In genomic region chr12:53125286-53125685, GRCm38 (mm10) we compare ENCODE assay signal across 13 mouse cellular contexts.
DNase-seq lines count a peak whose midpoint lies in the region; ATAC-seq and TF ChIP-seq lines count a peak whose summit lies in the region.
"Had no signal": no experiment of that assay in that cellular context is flagged by ENCODE, and none has a peak within 500 bp of the region (broad histone marks: within the 10 kb centered on the region; RNA-seq: fewer than 3 reads in every experiment).

No protein-coding gene starts in this region.

- H3K27me3 ChIP-seq in forebrain, postnatal 0 days (ENCODE audit: insufficient read depth, low read length) = no peaks in the 10 kb centered on the region
- no peaks in the 10 kb centered on the region for H3K27me3 ChIP-seq in midbrain, embryonic 14.5 days (ENCODE audit: control insufficient read depth, insufficient read depth, low read length)
- H3K27me3 ChIP-seq: heart, embryonic 15.5 days; stomach, embryonic 15.5 days had no signal

- TF ChIP-seq POLR2A in brain, embryonic 14.5 days (IDR thresholded peaks at IDR 0.05; ENCODE audit: borderline replicate concordance, extremely low read depth, insufficient read depth, insufficient read length, poor library complexity, severe bottlenecking) = no peak

- H3K4me3 ChIP-seq in forebrain, postnatal 0 days (ENCODE audit: low read depth, low read length) = no peak overlapping the region
- no peak overlapping the region for H3K4me3 ChIP-seq in midbrain, embryonic 14.5 days (replicated peaks; ENCODE audit: low read depth, low read length)
- H3K4me3 ChIP-seq: heart, embryonic 15.5 days; stomach, embryonic 15.5 days had no signal

- WGBS in forebrain, postnatal 0 days = 22% methylated on average over 4 of the region's 4 CpGs
- WGBS in midbrain, embryonic 14.5 days = 76% methylated on average over 4 of the region's 4 CpGs

- no peak overlapping the region for H3K9ac ChIP-seq in forebrain, postnatal 0 days
- H3K9ac ChIP-seq in midbrain, embryonic 14.5 days (replicated peaks; ENCODE audit: low read length) = no peak overlapping the region
- H3K9ac ChIP-seq: heart, embryonic 15.5 days; liver, postnatal 0 days; stomach, embryonic 15.5 days had no signal

- ATAC-seq in forebrain, postnatal 0 days = no peak
- no peak for ATAC-seq in midbrain, embryonic 14.5 days (ENCODE audit: low FRiP score, low TSS enrichment)
- ATAC-seq: inflammation-experienced regulatory T-cells, adult 6 months; liver, postnatal 0 days; Patski had no signal

- H3K9me3 ChIP-seq in forebrain, postnatal 0 days (ENCODE audit: low read length) = no peaks in the 10 kb centered on the region
- H3K9me3 ChIP-seq in midbrain, embryonic 14.5 days (ENCODE audit: control insufficient read depth, low read length) = 0 out of 2 replicates have a peak, but pooled peaks cover 3% of the 10 kb centered on the region
- H3K9me3 ChIP-seq: heart, embryonic 15.5 days; stomach, embryonic 15.5 days had no signal

- DNase-seq in heart, adult 11 months = peak; percentile 37
- no peak for DNase-seq in heart, postnatal 36 days
- peak; percentile 76 for DNase-seq in brain, embryonic 14.5 days (ENCODE audit: low read depth)
- DNase-seq in forebrain, postnatal 0 days = no peak
- no peak for DNase-seq in midbrain, embryonic 14.5 days
- DNase-seq in retina, postnatal 1 day = no peak
- DNase-seq in kidney, adult 18-20 months = no peak
- DNase-seq: cerebellum, postnatal 25 days; liver, postnatal 0 days had no signal

- H3K4me1 ChIP-seq in forebrain, postnatal 0 days (ENCODE audit: insufficient read depth) = peaks cover 14% of the 10 kb centered on the region; the same call in 1 of the 2 replicates
- peaks cover 18% of the 10 kb centered on the region; the same call in 1 of the 2 replicates for H3K4me1 ChIP-seq in midbrain, embryonic 14.5 days (ENCODE audit: control insufficient read depth, insufficient read depth, low read length)
- H3K4me1 ChIP-seq: stomach, embryonic 15.5 days had no signal

- peak overlapping the region; percentile 21; the same call in 1 of the 2 replicates for H3K27ac ChIP-seq in forebrain, postnatal 0 days (ENCODE audit: low read depth, low read length)
- H3K27ac ChIP-seq in midbrain, embryonic 14.5 days (replicated peaks; ENCODE audit: low read depth, low read length) = peak overlapping the region; percentile 53; the same call in 1 of the 2 replicates
- H3K27ac ChIP-seq: stomach, embryonic 15.5 days had no signal

- intact Hi-C loops in heart, postnatal 36 days (cut with DNase I) = no loop called here

- H3K36me3 ChIP-seq in forebrain, postnatal 0 days (ENCODE audit: insufficient read depth) = no peaks in the 10 kb centered on the region; the same call in 1 of the 2 replicates
- H3K36me3 ChIP-seq in midbrain, embryonic 14.5 days (ENCODE audit: control insufficient read depth, insufficient read depth, low read length) = no peaks in the 10 kb centered on the region
- H3K36me3 ChIP-seq: stomach, embryonic 15.5 days had no signal

- no peak overlapping the region for H3K4me2 ChIP-seq in forebrain, postnatal 0 days (ENCODE audit: low read depth)
- H3K4me2 ChIP-seq in midbrain, embryonic 14.5 days (ENCODE audit: low read length) = no peak overlapping the region
- H3K4me2 ChIP-seq: heart, embryonic 15.5 days; stomach, embryonic 15.5 days had no signal

- no peak for TF ChIP-seq CTCF in brain, embryonic 14.5 days (IDR thresholded peaks at IDR 0.05; ENCODE audit: borderline replicate concordance, extremely low read depth, insufficient read depth, insufficient read length)
- no peak for TF ChIP-seq CTCF in forebrain, postnatal 0 days (IDR thresholded peaks at IDR 0.05; ENCODE audit: low read depth)

Comparison
In these comparisons a context has a peak if more than half of its experiments do, and no peak if none do; other contexts are left out.
1. DNase-seq: peak in heart, adult 11 months (single experiment) and brain, embryonic 14.5 days (single experiment); none in heart, postnatal 36 days (0 of 2), forebrain, postnatal 0 days (single experiment), midbrain, embryonic 14.5 days (single experiment), retina, postnatal 1 day (single experiment) and kidney, adult 18-20 months (single experiment).